Mouse (Mus musculus) NIH3T3 (cell line): ENCODE measurements at regions not wholly inside any gene's neighbourhood (a gene's known extent, or its start where the extent isn't known, plus 50 kb on each side); places are given as distances from the start of the nearest gene placed in this dataset.

Source experiments
- DNase-seq: peaks from one replicate; pipeline ENCODE4 v3.0.0-alpha.2; 2012; ENCODE audit warnings: low read depth

- peak; percentile 82 for DNase-seq
Observed at GRCm38 (mm10) chr6:84385696-84386095, 208.0 kb downstream of the Cyp26b1 start.

GRCm38 (mm10) chr6:84383718-84384117 is 210.0 kb downstream of the Cyp26b1 start:
- peak; percentile 59 for DNase-seq

GRCm38 (mm10) chr6:84383141-84383540 is 210.6 kb downstream of the Cyp26b1 start:
- no peak for DNase-seq

GRCm38 (mm10) chr6:84381571-84381970 is 212.1 kb downstream of the Cyp26b1 start:
- no peak for DNase-seq

- no peak for DNase-seq
Observed at GRCm38 (mm10) chr6:84376666-84377065, 217.0 kb downstream of the Cyp26b1 start.

GRCm38 (mm10) chr6:84375498-84375897 is 218.2 kb downstream of the Cyp26b1 start:
- peak; percentile 73 for DNase-seq

- DNase-seq = no peak
Observed at GRCm38 (mm10) chr6:84366365-84366764, 227.3 kb downstream of the Cyp26b1 start.

GRCm38 (mm10) chr6:84365914-84366313 is 227.8 kb downstream of the Cyp26b1 start:
- DNase-seq = no peak

- DNase-seq = peak; percentile 53
Observed at GRCm38 (mm10) chr6:84364964-84365363, 228.7 kb downstream of the Cyp26b1 start.

- DNase-seq = peak; percentile 72
Observed at GRCm38 (mm10) chr6:84362331-84362730, 231.4 kb downstream of the Cyp26b1 start.

- DNase-seq = no peak
Observed at GRCm38 (mm10) chr6:84357911-84358310, 235.8 kb downstream of the Cyp26b1 start.

GRCm38 (mm10) chr6:84353425-84354220 is 240.1 kb downstream of the Cyp26b1 start:
- DNase-seq = peak; percentile 75

GRCm38 (mm10) chr6:84344936-84345335 is 248.8 kb downstream of the Cyp26b1 start:
- DNase-seq = no peak

GRCm38 (mm10) chr6:84333666-84334179 is 260.0 kb downstream of the Cyp26b1 start:
- peak; percentile 34 for DNase-seq

- peak; percentile 29 for DNase-seq
Observed at GRCm38 (mm10) chr6:84329106-84329505, 264.6 kb downstream of the Cyp26b1 start.

- no peak for DNase-seq
Observed at GRCm38 (mm10) chr6:84328030-84328390, 265.7 kb downstream of the Cyp26b1 start.

- no peak for DNase-seq
Observed at GRCm38 (mm10) chr6:84327306-84328029, 266.2 kb downstream of the Cyp26b1 start.

GRCm38 (mm10) chr6:84325384-84326114 is 268.2 kb downstream of the Cyp26b1 start:
- DNase-seq = peak; percentile 37

- DNase-seq = no peak
Observed at GRCm38 (mm10) chr6:84324185-84324584, 269.5 kb downstream of the Cyp26b1 start.

GRCm38 (mm10) chr6:84322528-84322927 is 271.2 kb downstream of the Cyp26b1 start:
- no peak for DNase-seq

- peak; percentile 65 for DNase-seq
Observed at GRCm38 (mm10) chr6:84320586-84320985, 273.1 kb downstream of the Cyp26b1 start.

- DNase-seq = peak; percentile 41
Observed at GRCm38 (mm10) chr6:84318774-84319173, 274.9 kb downstream of the Cyp26b1 start.
